Mouse (Mus musculus) kidney, postnatal 0 days (tissue): ENCODE data around the gene Klhl21. TPM values are rescaled to one million over a fixed set of nuclear protein-coding genes. Genes with fewer than 3 reads are reported as not detected.

ENCODE experiments used
- ATAC-seq: fragments of 200-750 bp; cut with Nextera tagmentation; replicated peaks from 2 replicates; pipeline ENCODE4 v1.8.0; 2017; ENCODE audit warnings: low read depth, moderate number of reproducible peaks, moderate TSS enrichment, moderate library complexity; ENCODE audit not compliant: low FRiP score
- DNase-seq: peaks from one replicate; pipeline ENCODE4 v3.0.0-alpha.2; 2016; ENCODE audit warnings: low spot score
- H3K27ac ChIP-seq: fragments of 300-500 bp; sonication (generic); 2 replicates; pipeline ENCODE4 v1.5.1; 2014; ENCODE audit warnings: mild to moderate bottlenecking
- H3K27me3 ChIP-seq: fragments of 300-500 bp; sonication (generic); 2 replicates; pipeline ENCODE4 v1.6.1; 2014; ENCODE audit warnings: low read length, mixed read lengths; ENCODE audit not compliant: insufficient read depth
- H3K36me3 ChIP-seq: fragments of 300-500 bp; sonication (generic); 2 replicates; pipeline ENCODE4 v1.6.1; 2014; ENCODE audit warnings: low read length, mixed read lengths; ENCODE audit not compliant: insufficient read depth
- H3K4me1 ChIP-seq: fragments of 300-500 bp; sonication (generic); replicated peaks from 2 replicates; pipeline ENCODE4 v1.6.1; 2014; ENCODE audit warnings: antibody characterized with exemption, low read length, mixed read lengths; ENCODE audit not compliant: insufficient read depth
- H3K4me2 ChIP-seq: fragments of 300-500 bp; sonication (generic); 2 replicates; pipeline ENCODE4 v1.6.1; 2014; ENCODE audit warnings: mild to moderate bottlenecking, low read length, moderate library complexity, mixed read lengths
- H3K4me3 ChIP-seq: fragments of 300-500 bp; sonication (generic); replicated peaks from 2 replicates; pipeline ENCODE4 v1.5.1; 2014; ENCODE audit warnings: low read depth, low read length
- H3K9ac ChIP-seq: fragments of 300-500 bp; sonication (generic); 2 replicates; pipeline ENCODE4 v1.6.1; 2014; ENCODE audit warnings: low read depth, low read length
- H3K9me3 ChIP-seq: fragments of 300-500 bp; sonication (generic); replicated peaks from 2 replicates; pipeline ENCODE4 v1.6.1; 2016; ENCODE audit warnings: low read length, inconsistent platforms, mixed read lengths
- CTCF ChIP-seq: IDR thresholded peaks from 2 replicates; pipeline ENCODE4 v1.5.1; 2016; ENCODE audit warnings: antibody characterized with exemption, low read depth, mild to moderate bottlenecking, moderate library complexity
- WGBS: fragments of 180-500 bp; shearing (Covaris S2); extraction: QIAGEN DNeasy Blood & Tissue Kit; methylation state at CpG from one replicate; pipeline ENCODE4 v1.1.7; 2014; 5-methylcytosine and 5-hydroxymethylcytosine counted together
- polyA plus RNA-seq: library from polyadenylated mRNA; unstranded; fragments of >200 nt; fragmentation: Nextera tagmentation; extraction: Ambion mirVana; gene quantifications from 2 replicates; pipeline ENCODE4 v1.2.1, GENCODE M21; 2015

The Klhl21 gene
- polyA plus RNA-seq, 1 experiment from 2014 or later, result 10.7 TPM

DNA sequence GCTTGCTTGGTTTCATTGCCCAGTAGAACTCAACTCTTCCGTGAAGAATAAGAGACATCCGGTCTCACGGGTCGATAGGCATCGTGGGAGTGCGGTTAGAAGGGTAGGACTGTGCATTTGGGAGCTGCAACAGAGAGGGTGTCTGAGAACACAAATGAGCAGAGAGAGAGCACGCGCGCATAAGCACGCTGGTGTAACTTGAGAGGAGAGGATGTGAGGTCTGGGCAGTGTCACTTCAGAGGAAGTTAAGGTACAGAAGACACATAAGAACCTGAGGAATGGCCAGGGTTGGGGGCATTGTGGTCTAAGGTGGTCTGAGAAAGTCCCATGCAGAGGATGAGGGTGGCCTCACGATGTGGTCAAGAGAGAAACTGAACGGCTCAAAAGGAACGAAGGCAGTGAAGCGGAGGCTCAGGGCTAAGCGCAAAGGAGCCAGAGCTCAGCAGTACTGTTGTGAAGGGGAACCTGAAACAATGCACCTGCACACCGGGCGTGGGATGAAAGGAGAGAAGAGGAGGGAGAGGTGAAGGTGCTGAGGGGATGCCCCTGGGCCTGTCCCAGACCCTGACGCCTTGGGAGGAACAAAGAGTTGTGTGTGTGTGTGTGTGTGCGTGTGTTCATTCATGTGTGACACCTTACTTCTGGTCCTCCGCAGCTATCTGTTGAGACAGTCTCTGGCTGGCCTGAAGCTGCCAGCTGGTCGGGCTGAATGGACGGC is 33.5 kb downstream of the Klhl21 start:
- Histone ChIP-seq H3K9ac (no peak overlapping the region), H3K27me3 (no peaks in the 10 kb centered on the region), H3K4me1 (peaks cover 8% of the 10 kb centered on the region; the same call in 1 of the 2 replicates), H3K4me2 (no peak overlapping the region), H3K36me3 (peaks cover 35% of the 10 kb centered on the region), H3K9me3 (no peaks in the 10 kb centered on the region), H3K27ac (peak overlapping the region; percentile 34; the same call in 1 of the 2 replicates), H3K4me3 (no peak overlapping the region)
- DNase-seq (peak; percentile 27), ATAC-seq (no peak)
- TF ChIP-seq CTCF, result no peak
- WGBS, result 55% methylated on average over 22 of the region's 22 CpGs

DNA sequence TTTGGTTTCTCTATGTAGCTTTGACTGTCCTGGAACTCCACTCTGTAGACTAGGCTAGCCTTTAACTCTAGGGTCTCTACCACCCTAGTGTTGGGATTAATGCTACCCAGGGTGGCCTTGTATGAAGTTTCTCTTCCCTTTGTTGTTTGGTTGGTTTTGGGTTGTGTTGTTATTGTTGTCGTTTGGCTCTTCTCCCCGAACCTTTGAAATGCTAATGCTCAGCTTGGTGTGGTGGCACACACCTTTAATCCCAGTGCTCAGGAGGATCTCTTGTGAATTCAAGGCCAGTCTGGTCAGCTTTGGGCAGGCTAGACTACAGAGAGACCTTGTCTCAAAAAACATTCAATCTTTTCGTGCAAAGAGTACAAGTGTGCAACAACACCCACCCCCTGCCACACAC is 34.6 kb downstream of the Klhl21 start:
- no peak overlapping the region for H3K27ac ChIP-seq
- no peak for TF ChIP-seq CTCF
- no peaks in the 10 kb centered on the region for H3K27me3 ChIP-seq
- H3K9me3 ChIP-seq, result no peaks in the 10 kb centered on the region
- no peak overlapping the region for H3K9ac ChIP-seq
- 87% methylated on average over 3 of the region's 3 CpGs for WGBS
- no peak for DNase-seq
- peaks cover 46% of the 10 kb centered on the region for H3K36me3 ChIP-seq
- no peak for ATAC-seq
- peaks cover 8% of the 10 kb centered on the region; the same call in 1 of the 2 replicates for H3K4me1 ChIP-seq
- no peak overlapping the region for H3K4me2 ChIP-seq
- H3K4me3 ChIP-seq, result no peak overlapping the region

DNA sequence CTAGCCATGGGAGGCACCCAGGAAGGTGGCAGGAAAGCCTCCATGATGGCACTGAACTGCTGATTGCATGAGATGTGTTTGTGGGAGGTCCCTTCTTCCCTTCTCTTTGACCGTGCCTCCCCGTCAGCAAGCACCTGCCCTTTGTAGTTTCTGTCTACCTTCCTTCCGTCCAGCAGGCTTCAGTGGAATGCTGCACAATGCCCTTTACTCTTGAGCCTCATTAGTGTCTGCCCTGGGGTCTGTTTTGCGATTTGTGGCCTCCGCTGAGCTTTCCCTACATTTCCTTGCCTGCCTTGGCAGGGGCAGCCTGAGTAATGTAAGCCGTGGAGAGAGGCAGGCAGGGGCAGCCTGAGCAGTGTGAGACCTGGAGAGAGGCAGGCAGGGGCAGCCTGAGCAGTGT is 36.0 kb downstream of the Klhl21 start:
- no peak overlapping the region for H3K4me3 ChIP-seq
- peaks cover 47% of the 10 kb centered on the region for H3K36me3 ChIP-seq
- H3K9me3 ChIP-seq, result no peaks in the 10 kb centered on the region
- H3K27me3 ChIP-seq, result no peaks in the 10 kb centered on the region
- H3K27ac ChIP-seq, result peak overlapping the region; percentile 15; the same call in 1 of the 2 replicates
- H3K9ac ChIP-seq, result no peak overlapping the region
- H3K4me1 ChIP-seq, result peaks cover 8% of the 10 kb centered on the region; the same call in 1 of the 2 replicates
- H3K4me2 ChIP-seq, result no peak overlapping the region
- ATAC-seq (0 out of 2 replicates have a peak, but pooled peaks have one; percentile 19), DNase-seq (no peak)
- no peak for TF ChIP-seq CTCF
- WGBS, result 63% methylated on average over 6 of the region's 6 CpGs

DNA sequence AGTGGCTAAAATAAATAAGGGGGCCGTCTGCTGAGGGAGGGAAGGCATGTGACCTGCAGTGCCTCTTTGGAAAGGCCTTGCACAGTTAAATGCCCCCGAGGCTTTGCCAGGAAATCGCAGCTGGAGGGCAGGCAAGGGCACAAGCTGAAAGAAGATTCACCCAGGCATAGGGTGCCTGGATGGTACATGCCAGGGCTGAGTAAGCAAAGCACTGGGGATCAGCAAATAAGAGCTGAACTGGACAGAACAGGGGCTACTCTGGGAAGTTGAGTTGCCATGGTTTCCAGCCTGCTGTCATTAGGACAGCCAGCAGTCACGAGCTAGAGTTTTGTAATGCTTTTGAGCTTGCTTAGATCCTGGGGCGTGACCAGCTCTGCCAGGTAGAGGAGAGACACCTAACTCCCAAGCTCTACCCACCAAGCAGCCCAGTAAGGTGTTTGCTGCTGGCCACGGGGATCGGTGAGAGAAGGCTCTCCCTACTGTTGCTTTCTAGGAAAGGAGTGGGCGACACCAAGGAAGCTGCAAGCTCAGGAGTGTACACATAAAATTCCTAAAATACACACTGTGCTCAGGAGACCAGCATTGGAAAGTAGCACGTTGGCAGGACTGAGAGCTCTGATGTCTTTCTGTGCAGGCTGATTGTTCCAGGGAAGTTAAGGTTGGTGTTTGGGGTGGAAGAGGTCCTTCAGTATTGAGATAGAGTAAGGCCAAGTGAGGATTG is 53.9 kb downstream of the Klhl21 start:
- Histone ChIP-seq H3K4me2 (no peak overlapping the region), H3K9me3 (no peaks in the 10 kb centered on the region), H3K4me1 (0 out of 2 replicates have a peak, but pooled peaks cover 6% of the 10 kb centered on the region), H3K4me3 (no peak overlapping the region), H3K9ac (no peak overlapping the region), H3K27ac (0 out of 2 replicates have a peak overlapping the region, but pooled peaks have one; percentile 2), H3K36me3 (peaks cover 27% of the 10 kb centered on the region; the same call in 1 of the 2 replicates), H3K27me3 (no peaks in the 10 kb centered on the region)
- peak; percentile 87 for ATAC-seq
- WGBS, result 57% methylated on average over 9 of the region's 9 CpGs
- TF ChIP-seq CTCF, result peak; percentile 11; the same call in 1 of the 2 replicates
- no peak for DNase-seq

DNA sequence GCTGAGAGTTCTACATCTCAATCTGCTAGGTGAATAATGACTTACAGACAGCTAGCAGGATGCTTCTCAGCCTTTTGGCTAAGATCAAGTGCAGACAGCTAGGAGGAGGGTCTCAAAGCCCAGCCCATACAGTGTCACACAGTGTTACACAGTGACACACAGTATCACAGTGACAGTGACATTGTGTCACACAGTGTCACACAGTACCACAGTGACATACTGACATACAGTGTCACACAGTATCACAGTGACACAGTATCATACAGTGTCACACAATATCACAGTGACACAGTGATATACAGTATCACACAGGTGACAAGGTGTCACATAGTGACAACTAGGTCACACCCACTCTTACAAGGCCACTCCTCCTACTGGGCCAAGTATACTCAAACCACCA is 58.7 kb downstream of the Klhl21 start:
- no peak overlapping the region for H3K9ac ChIP-seq
- no peaks in the 10 kb centered on the region for H3K36me3 ChIP-seq
- H3K9me3 ChIP-seq, result no peaks in the 10 kb centered on the region
- 0 out of 2 replicates have a peak, but pooled peaks cover 6% of the 10 kb centered on the region for H3K4me1 ChIP-seq
- DNase-seq, result no peak
- H3K27ac ChIP-seq, result no peak overlapping the region
- H3K4me2 ChIP-seq, result no peak overlapping the region
- no peak overlapping the region for H3K4me3 ChIP-seq
- TF ChIP-seq CTCF, result no peak
- ATAC-seq, result no peak
- no peaks in the 10 kb centered on the region for H3K27me3 ChIP-seq

Other genes starting within 250 kb of the Klhl21 start
- 115 and 124 TPM in 2 replicates for gene Camta1, start 146.9 kb upstream of the Klhl21 start, polyA plus RNA-seq
- 48.4 and 56.1 TPM in 2 replicates for gene Dnajc11, start 75.1 kb upstream of the Klhl21 start, polyA plus RNA-seq
- gene Thap3, start 19.8 kb upstream of the Klhl21 start, polyA plus RNA-seq, result 34.5 and 35.1 TPM in 2 replicates
- gene Phf13, start 12.5 kb upstream of the Klhl21 start, polyA plus RNA-seq, result 23.6 and 23.7 TPM in 2 replicates
- gene Zbtb48, start 18.9 kb downstream of the Klhl21 start, polyA plus RNA-seq, result 14.4 and 16.3 TPM in 2 replicates
- gene Tas1r1, start 29.8 kb downstream of the Klhl21 start, polyA plus RNA-seq, result 0.39 and 0.45 TPM in 2 replicates
- gene Nol9, start 30.5 kb downstream of the Klhl21 start, polyA plus RNA-seq, result 20.0 and 20.5 TPM in 2 replicates
- 18.3 and 19.3 TPM in 2 replicates for gene Plekhg5, start 63.7 kb downstream of the Klhl21 start, polyA plus RNA-seq
- gene Tnfrsf25, start 107.1 kb downstream of the Klhl21 start, polyA plus RNA-seq, result 0.68 and 0.83 TPM in 2 replicates
- 32.9 and 35.0 TPM in 2 replicates for gene Espn, start 143.6 kb downstream of the Klhl21 start, polyA plus RNA-seq
- gene Hes2, start 150.1 kb downstream of the Klhl21 start, polyA plus RNA-seq, result 0.41 and 0.78 TPM in 2 replicates
- 56.4 and 63.5 TPM in 2 replicates for gene Acot7, start 169.3 kb downstream of the Klhl21 start, polyA plus RNA-seq